Mouse (Mus musculus): ENCODE data around the gene Ddx59. TPM values are rescaled to one million over a fixed set of nuclear protein-coding genes. Genes with fewer than 3 reads are reported as not detected.

Gene Ddx59
- polyA plus RNA-seq, 1 experiment from 2014 or later = 20.9 TPM

DNA sequence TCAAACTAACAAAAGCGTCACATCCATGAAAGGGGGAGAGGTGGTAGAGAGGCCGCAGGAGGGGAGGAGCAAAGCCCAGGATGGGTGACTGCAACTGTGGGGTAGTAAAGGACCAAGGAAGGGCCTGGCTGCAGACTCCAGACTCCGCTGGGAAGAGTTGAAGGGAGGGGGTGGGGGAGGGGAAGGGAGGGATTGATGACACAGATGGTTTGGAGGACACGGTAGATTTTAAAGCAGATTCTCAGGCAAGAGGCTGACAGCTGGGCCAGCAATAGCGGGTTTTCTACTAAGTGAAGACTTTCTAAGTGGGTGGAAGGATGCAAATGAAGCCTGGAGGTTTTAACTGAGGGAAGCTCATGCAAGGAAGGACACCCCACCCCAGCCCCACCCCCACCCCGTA, 55.4 kb downstream of the Ddx59 start:
- Histone ChIP-seq H3K9ac (replicated peaks) (0 out of 2 replicates have a peak overlapping the region, but pooled peaks have one; percentile 23), H3K9me3 (no peaks in the 10 kb centered on the region), H3K27ac (no peak overlapping the region), H3K4me1 (replicated peaks) (peaks cover 13% of the 10 kb centered on the region), H3K4me2 (0 out of 2 replicates have a peak overlapping the region, but pooled peaks have one; percentile 11), H3K4me3 (replicated peaks) (no peak overlapping the region), H3K27me3 (no peaks in the 10 kb centered on the region), H3K36me3 (peaks cover 59% of the 10 kb centered on the region)
- no peak for ATAC-seq (ENCODE audit: insufficient number of reproducible peaks, insufficient read depth, low FRiP score, low TSS enrichment, low read depth)
- WGBS = 17% methylated on average over 6 of the region's 6 CpGs

Other genes with a start within 250 kb of the Ddx59 start
- 0.23 and 0.40 TPM in 2 replicates for gene Mroh3, start 202.4 kb upstream of the Ddx59 start, polyA plus RNA-seq (2016; fragmentation: Nextera tagmentation; extraction: Ambion mirVana)
- gene Inava, start 181.0 kb upstream of the Ddx59 start, polyA plus RNA-seq (2016; fragmentation: Nextera tagmentation; extraction: Ambion mirVana) = 25.4 and 28.4 TPM in 2 replicates
- not detected in 2 replicates for gene Gpr25, start 154.4 kb upstream of the Ddx59 start, polyA plus RNA-seq (2016; fragmentation: Nextera tagmentation; extraction: Ambion mirVana)
- gene Camsap2, start 69.2 kb upstream of the Ddx59 start, polyA plus RNA-seq (2016; fragmentation: Nextera tagmentation; extraction: Ambion mirVana) = 15.6 and 15.8 TPM in 2 replicates
- 8.8 and 9.8 TPM in 2 replicates for gene Kif14, start 51.1 kb downstream of the Ddx59 start, polyA plus RNA-seq (2016; fragmentation: Nextera tagmentation; extraction: Ambion mirVana)
- 31.3 and 33.3 TPM in 2 replicates for gene Zfp281, start 209.6 kb downstream of the Ddx59 start, polyA plus RNA-seq (2016; fragmentation: Nextera tagmentation; extraction: Ambion mirVana)